Mouse (Mus musculus) midbrain, embryonic 14.5 days (tissue): Measurements from ENCODE around the gene Usp21. TPM values are rescaled to one million over a fixed set of nuclear protein-coding genes. Genes with fewer than 3 reads are reported as not detected.

ENCODE experiments used
- ATAC-seq: fragments of 200-750 bp; cut with Nextera tagmentation; 2 replicates; pipeline ENCODE4 v1.8.0; 2017; ENCODE audit warnings: moderate number of reproducible peaks, moderate library complexity; ENCODE audit not compliant: low FRiP score, low TSS enrichment
- DNase-seq: peaks from one replicate; pipeline ENCODE4 v3.0.0-alpha.2; 2015
- H3K27ac ChIP-seq: fragments of 300-500 bp; sonication (generic); replicated peaks from 2 replicates; pipeline ENCODE4 v1.5.1; 2014; ENCODE audit warnings: mild to moderate bottlenecking, low read depth, low read length, moderate library complexity
- H3K27me3 ChIP-seq: fragments of 300-500 bp; sonication (generic); 2 replicates; pipeline ENCODE4 v1.6.1; 2014; ENCODE audit warnings: low read length, control low read depth, mixed read lengths; ENCODE audit not compliant: control insufficient read depth, insufficient read depth
- H3K36me3 ChIP-seq: fragments of 300-500 bp; sonication (generic); 2 replicates; pipeline ENCODE4 v1.6.1; 2014; ENCODE audit warnings: low read length, control low read depth; ENCODE audit not compliant: control insufficient read depth, insufficient read depth
- H3K4me1 ChIP-seq: fragments of 300-500 bp; sonication (generic); 2 replicates; pipeline ENCODE4 v1.6.1; 2014; ENCODE audit warnings: mild to moderate bottlenecking, antibody characterized with exemption, low read length, control low read depth; ENCODE audit not compliant: control insufficient read depth, insufficient read depth
- H3K4me2 ChIP-seq: fragments of 300-500 bp; sonication (generic); 2 replicates; pipeline ENCODE4 v1.6.1; 2014; ENCODE audit warnings: mild to moderate bottlenecking, low read length, moderate library complexity
- H3K4me3 ChIP-seq: fragments of 300-500 bp; sonication (generic); replicated peaks from 2 replicates; pipeline ENCODE4 v1.5.1; 2014; ENCODE audit warnings: low read depth, low read length
- H3K9ac ChIP-seq: fragments of 300-500 bp; sonication (generic); replicated peaks from 2 replicates; pipeline ENCODE4 v1.6.1; 2014; ENCODE audit warnings: mild to moderate bottlenecking, low read length, moderate library complexity
- H3K9me3 ChIP-seq: fragments of 300-500 bp; sonication (generic); 2 replicates; pipeline ENCODE4 v1.6.1; 2016; ENCODE audit warnings: low read length, control low read depth, mixed read lengths; ENCODE audit not compliant: control insufficient read depth
- WGBS: fragments of 180-500 bp; shearing (Covaris S2); extraction: QIAGEN DNeasy Blood & Tissue Kit; methylation state at CpG from one replicate; pipeline ENCODE4 v1.1.7; 2014; 5-methylcytosine and 5-hydroxymethylcytosine counted together
- polyA plus RNA-seq: library from polyadenylated mRNA; unstranded; fragments of >200 nt; fragmentation: Nextera tagmentation; extraction: Ambion mirVana; gene quantifications from 2 replicates; pipeline ENCODE4 v1.2.1, GENCODE M21; 2014

Gene Usp21
- polyA plus RNA-seq, 1 experiment from 2014 or later: 92.6 TPM

DNA sequence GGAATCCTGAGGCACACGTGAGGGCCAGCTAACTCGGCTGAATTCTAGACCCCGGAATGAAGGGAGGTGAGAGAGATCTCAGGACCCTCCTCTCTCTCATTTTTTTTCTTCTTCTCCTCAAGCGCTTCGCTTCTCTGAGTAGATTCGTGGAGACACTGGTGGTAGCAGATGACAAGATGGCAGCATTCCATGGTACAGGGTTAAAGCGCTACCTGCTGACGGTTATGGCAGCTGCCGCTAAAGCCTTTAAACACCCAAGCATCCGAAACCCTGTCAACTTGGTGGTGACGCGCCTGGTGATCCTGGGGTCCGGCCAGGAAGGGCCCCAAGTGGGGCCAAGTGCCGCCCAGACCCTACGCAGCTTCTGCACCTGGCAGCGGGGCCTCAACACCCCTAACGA lies 35.4 kb downstream of the Usp21 start:
- H3K27ac ChIP-seq: 0 out of 2 replicates have a peak overlapping the region, but pooled peaks have one; percentile 6
- H3K4me1 ChIP-seq: peaks cover 26% of the 10 kb centered on the region
- ATAC-seq (no peak), DNase-seq (peak; percentile 34)
- H3K27me3 ChIP-seq: no peaks in the 10 kb centered on the region
- no peaks in the 10 kb centered on the region for H3K36me3 ChIP-seq
- H3K9me3 ChIP-seq: no peaks in the 10 kb centered on the region
- H3K4me3 ChIP-seq: no peak overlapping the region
- peak overlapping the region; percentile 55 for H3K4me2 ChIP-seq
- WGBS: 41% methylated on average over 17 of the region's 17 CpGs
- peak overlapping the region; percentile 39; the same call in 1 of the 2 replicates for H3K9ac ChIP-seq

DNA sequence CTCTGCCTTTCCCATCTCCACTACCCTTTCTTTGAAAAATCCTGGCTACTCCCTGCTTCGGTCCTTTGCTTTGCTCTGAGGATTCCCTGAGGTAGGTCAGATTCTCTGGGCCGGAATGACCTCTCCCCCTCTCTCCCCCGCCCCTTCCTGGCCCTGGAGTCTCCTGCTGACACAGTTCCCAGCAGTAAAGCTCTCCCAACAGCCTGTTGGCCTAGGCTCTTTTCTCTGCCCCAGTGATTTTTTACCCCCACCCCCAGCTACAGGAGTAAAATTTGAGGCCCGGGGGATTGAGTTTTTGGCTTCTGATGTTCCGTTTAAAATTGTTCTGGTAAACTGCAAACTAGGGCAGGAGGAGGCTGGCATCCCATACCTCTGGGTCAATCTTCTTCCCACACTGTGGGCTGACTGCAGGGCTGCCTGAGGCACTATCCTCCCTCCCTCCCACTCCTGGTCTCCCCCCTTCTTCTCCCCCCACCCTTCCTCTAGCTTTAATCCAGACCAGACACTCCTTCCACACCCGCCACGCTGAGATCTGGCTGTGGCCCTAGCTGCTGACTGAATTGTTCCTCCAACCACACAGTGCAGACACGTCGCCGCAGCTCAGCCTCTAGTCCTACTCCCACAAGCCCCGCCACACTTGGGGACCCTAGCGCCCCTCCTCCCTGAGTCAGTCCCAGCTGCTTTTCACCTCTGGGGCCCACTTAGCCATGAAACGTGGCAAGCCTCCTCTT lies 36.0 kb downstream of the Usp21 start:
- WGBS: 2% methylated on average over 13 of the region's 13 CpGs
- no peaks in the 10 kb centered on the region for H3K27me3 ChIP-seq
- peak overlapping the region; percentile 55 for H3K4me2 ChIP-seq
- peak; percentile 48 for DNase-seq
- H3K4me1 ChIP-seq: peaks cover 26% of the 10 kb centered on the region
- peak overlapping the region; percentile 39; the same call in 1 of the 2 replicates for H3K9ac ChIP-seq
- H3K9me3 ChIP-seq: no peaks in the 10 kb centered on the region
- H3K4me3 ChIP-seq: peak overlapping the region; percentile 25
- ATAC-seq: no peak
- no peaks in the 10 kb centered on the region for H3K36me3 ChIP-seq
- H3K27ac ChIP-seq: 0 out of 2 replicates have a peak overlapping the region, but pooled peaks have one; percentile 6

DNA sequence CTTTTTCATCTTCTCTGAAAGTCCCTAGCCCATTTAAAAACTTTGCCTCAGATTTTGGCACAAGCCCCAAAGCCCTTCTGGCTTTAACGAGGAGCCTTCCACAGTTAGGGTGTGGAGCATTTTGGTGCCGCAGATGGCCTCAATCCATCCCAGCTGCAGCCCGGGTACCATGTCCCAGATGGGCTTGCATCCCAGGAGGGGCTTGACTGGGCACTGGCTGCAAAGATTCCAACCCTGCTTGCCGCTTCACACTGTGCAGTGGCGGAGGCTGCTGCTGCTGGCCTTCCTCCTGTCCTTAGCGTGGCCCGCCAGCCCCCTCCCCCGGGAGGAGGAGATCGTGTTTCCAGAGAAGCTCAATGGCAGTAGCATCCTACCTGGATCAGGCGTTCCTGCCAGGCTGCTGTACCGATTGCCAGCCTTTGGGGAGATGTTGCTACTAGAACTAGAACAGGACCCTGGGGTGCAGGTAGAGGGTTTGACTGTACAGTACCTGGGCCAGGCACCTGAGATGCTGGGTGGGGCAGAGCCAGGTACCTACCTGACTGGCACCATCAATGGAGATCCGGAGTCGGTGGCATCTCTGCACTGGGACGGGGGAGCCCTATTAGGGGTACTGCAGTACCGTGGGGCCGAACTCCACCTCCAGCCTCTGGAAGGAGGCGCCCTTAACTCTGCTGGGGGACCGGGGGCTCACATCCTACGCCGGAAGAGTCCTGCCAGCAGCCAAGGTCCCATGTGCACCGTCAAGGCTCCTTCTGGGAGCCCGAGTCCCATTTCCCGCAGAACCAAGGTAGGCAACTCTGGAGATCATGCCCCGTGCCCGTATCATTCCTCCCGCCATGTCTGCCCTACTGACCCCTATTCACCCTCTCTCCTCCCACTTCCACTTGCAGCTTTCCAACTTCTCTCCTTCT lies 36.9 kb downstream of the Usp21 start, which contains the start of gene Ndufs2:
Ndufs2 (minus strand) TSS at position 709 of the 914 bp plus-strand sequence.
- ATAC-seq (no peak), DNase-seq (peak; percentile 46)
- Histone ChIP-seq H3K36me3 (no peaks in the 10 kb centered on the region), H3K4me1 (peaks cover 30% of the 10 kb centered on the region), H3K9me3 (no peaks in the 10 kb centered on the region), H3K4me3 (peak within 1 kb of the TSS; percentile 25), H3K27ac (peak within 1 kb of the TSS; percentile 6; the same call in 1 of the 2 replicates), H3K27me3 (no peaks in the 10 kb centered on the region), H3K9ac (peak within 1 kb of the TSS; percentile 39), H3K4me2 (peak within 1 kb of the TSS; percentile 55)
- 9% methylated on average over 26 of the region's 26 CpGs for WGBS

DNA sequence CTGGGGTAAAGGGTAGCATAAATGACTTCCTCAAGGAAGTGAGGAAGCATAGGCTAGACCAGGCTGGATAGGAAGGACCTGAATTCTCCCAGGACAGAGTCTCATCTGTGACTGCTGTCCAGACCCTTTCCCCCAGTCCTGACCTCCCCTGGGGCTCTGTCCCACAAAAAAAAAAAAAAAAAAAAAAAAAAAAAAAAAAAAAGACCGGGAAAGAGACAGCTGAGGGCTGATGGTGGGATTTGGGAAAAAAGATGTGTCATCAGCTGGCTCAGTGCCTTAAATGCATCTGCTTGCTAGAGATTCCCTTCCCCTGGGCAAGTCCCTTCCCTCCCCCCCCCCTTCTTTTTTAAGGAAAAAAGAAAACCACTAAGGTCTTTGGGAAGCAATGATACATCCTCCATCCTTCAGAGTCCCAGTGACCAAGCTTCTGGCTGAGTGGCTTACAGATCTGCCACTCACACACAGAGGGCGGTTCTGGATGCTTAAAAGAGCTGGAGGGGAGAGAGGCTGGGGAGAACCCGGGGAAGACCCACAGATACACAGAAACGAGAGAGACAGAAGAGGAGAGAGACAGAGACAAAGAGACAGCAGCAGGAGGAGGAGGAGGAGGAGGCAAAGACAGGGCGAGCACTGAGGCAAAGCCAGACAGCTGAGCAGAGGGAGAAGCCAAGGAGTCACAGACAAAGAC lies 37.7 kb downstream of the Usp21 start, which contains the start of gene Adamts4:
Adamts4 (plus strand) TSS at position 509 of the 688 bp plus-strand sequence.
- 5% methylated on average over 5 of the region's 5 CpGs for WGBS
- DNase-seq (peak; percentile 71), ATAC-seq (no peak)
- Histone ChIP-seq H3K36me3 (peaks cover 1% of the 10 kb centered on the region; the same call in 1 of the 2 replicates), H3K9me3 (no peaks in the 10 kb centered on the region), H3K27ac (no peak within 1 kb of the TSS; the same call in 1 of the 2 replicates), H3K27me3 (no peaks in the 10 kb centered on the region), H3K9ac (peak within 1 kb of the TSS; percentile 39), H3K4me2 (peak within 1 kb of the TSS; percentile 55), H3K4me3 (peak within 1 kb of the TSS; percentile 25), H3K4me1 (peaks cover 36% of the 10 kb centered on the region)

DNA sequence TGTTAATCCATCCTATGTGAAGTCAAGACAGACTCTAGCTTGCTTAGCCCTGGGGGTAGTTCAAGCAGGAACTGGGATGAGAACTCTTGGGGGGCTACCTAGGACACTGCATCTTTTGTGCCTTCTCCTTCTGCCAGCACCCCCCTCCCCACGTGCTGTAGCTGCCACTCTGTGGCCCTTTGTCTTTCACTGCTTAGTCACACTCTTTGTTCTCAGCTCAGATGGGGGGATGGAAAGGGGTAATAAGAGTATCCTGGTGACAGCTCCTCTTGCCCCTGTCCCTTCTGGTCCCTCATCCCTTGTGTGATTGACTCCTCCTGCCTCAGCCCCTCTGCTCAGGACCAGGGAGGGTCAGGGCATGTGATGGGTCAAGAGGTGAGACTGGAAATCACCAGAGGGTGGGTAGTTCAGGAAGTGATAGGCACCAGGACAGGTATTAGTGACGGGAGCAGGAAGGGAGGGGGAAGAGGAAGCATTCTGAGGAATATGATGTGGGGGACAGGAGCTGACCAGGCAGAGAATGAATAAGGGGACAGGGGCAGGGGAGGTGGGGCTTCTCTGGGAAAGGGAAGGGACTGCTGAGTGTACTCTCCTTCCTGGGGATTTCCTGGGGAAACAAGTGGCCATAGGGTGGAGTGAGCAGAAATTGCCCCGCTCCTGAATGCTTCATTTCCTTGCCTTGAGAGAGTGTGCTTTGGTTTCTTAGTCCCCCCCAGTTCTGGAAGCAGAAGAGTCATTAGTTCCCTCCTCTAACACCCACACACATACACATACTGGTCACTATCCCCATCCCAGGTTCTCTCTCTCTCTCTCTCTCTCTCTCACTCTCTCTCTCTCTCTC lies 39.2 kb downstream of the Usp21 start:
- Histone ChIP-seq H3K4me1 (peaks cover 36% of the 10 kb centered on the region), H3K4me2 (no peak overlapping the region), H3K27ac (0 out of 2 replicates have a peak overlapping the region, but pooled peaks have one; percentile 8), H3K36me3 (peaks cover 13% of the 10 kb centered on the region), H3K9me3 (no peaks in the 10 kb centered on the region), H3K27me3 (no peaks in the 10 kb centered on the region), H3K4me3 (no peak overlapping the region), H3K9ac (no peak overlapping the region)
- ATAC-seq: no peak
- no peak for DNase-seq
- 37% methylated on average over 3 of the region's 3 CpGs for whole genome bisulfite sequencing

DNA sequence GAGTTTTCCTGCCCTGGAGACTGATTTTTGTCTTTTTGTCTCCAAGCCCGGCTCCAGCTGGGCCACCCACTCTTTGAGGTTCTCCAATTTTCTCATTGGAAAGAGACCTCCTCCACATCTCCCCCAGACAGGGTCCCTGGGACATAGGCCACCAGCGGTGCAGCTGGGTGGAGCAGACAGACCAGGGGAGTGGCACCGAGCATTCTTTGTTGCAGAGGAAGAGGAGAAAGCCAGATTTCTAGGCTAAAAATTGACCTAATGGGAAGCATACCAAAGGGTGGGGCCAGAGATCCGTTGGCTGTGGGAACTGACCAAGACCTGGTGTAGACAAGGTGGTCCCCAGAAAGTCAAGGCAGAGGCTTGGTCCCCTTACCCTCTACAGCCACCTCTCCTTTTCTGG lies 39.9 kb downstream of the Usp21 start:
- Histone ChIP-seq H3K4me3 (peak overlapping the region; percentile 77; the same call in 1 of the 2 replicates), H3K4me1 (peaks cover 36% of the 10 kb centered on the region), H3K9ac (no peak overlapping the region), H3K27me3 (no peaks in the 10 kb centered on the region), H3K9me3 (no peaks in the 10 kb centered on the region), H3K4me2 (peak overlapping the region; percentile 85), H3K36me3 (peaks cover 20% of the 10 kb centered on the region), H3K27ac (peak overlapping the region; percentile 33; the same call in 1 of the 2 replicates)
- WGBS: 26% methylated on average over 4 of the region's 4 CpGs
- ATAC-seq (no peak), DNase-seq (no peak)

DNA sequence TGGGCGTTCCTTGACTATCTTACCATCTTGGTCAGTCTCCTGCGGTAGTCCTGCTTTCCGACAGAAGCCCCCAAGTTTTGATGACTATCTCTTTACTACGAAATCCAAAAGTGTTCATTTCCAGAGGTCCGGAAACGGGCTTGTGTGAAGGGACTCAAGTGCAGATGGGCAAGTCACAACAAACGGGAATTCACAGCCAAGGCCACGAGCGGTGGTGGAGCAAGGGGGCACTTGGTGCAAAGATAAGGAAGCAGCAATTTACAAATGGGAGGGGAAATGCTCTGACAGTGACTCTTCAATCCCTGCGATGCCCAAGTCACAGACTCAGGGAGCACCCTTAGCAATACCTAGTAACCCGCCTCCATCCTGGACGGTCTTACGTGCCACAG lies 40.3 kb downstream of the Usp21 start:
- DNase-seq (no peak), ATAC-seq (no peak)
- Histone ChIP-seq H3K27ac (peak overlapping the region; percentile 33), H3K4me2 (peak overlapping the region; percentile 85), H3K4me1 (peaks cover 36% of the 10 kb centered on the region), H3K27me3 (no peaks in the 10 kb centered on the region), H3K36me3 (peaks cover 25% of the 10 kb centered on the region), H3K4me3 (peak overlapping the region; percentile 77), H3K9ac (peak overlapping the region; percentile 88), H3K9me3 (no peaks in the 10 kb centered on the region)
- 18% methylated on average over 13 of the region's 13 CpGs for WGBS
